Mouse (Mus musculus) lung, postnatal 0 days (tissue): ENCODE results near the gene Gpr171.

ENCODE experiments used
- CTCF ChIP-seq: IDR thresholded peaks from 2 replicates; pipeline ENCODE4 v1.5.1; 2016; ENCODE audit warnings: antibody characterized with exemption, mild to moderate bottlenecking
- EP300 ChIP-seq: IDR thresholded peaks from 2 replicates; pipeline ENCODE4 v1.6.1; 2016; ENCODE audit warnings: antibody characterized with exemption, mild to moderate bottlenecking, control low read depth

DNA sequence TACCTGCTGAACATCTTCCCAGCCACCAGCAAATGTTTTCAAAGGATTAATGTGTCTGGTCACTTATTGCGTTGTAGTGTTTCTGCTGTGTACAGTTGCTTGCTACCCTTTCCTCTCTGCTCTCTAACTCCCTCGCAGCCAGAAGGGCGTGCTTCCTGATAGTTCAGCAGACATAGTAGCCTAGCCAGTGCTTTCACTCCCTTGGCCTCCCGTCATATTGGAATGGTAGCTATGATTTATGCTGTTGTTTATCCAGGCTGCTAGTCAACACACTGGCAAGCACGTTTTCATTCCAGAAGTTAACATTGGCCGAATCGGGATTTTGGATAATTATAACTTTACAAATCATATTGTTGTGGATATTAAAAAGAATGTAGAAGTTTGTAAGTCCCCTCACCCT lies 41.5 kb downstream of the Gpr171 start:
- TF ChIP-seq CTCF (no peak), EP300 (no peak)
